Mouse (Mus musculus) embryo, embryonic 11 days (tissue): Measurements from ENCODE around the gene Ndufb5.
"Not testable (repeated sequence)": the region's sequence is repeated elsewhere in the genome, so short reads cannot be mapped to it uniquely, and the experiment has no call there.

Experiments
- DNase-seq: peaks from one replicate; pipeline ENCODE4 v3.0.0-alpha.2; 2015

Ndufb5 gene

GRCm38 (mm10) chr3:32727861-32728260 lies 8.9 kb upstream of the Ndufb5 start:
- DNase-seq: no peak

DNA sequence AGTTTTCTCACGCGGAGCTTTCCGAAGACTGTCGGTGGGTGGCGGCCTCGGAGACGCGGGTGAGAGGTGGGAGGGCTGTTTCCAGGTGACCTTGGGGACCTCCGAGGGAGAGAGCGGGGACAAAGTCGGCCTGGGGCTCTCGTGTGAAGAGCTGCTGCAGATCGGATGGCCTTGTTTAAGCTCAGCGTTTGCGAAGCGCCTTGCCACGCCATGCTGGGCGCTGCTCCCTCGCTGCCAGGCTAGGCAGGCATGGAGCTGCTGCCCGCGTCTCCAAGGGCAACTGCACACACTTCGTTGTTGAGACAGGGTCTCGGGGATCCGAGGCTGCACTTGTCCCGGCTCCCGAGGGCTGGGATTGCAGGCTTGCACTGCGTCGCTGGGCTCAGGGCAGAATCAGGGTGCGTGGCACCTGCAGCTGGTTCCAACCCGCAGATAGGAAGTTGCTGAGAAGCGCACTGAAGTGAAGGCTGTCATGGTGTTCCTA lies 424 bp downstream of the Ndufb5 start, which contains the start of gene Mrpl47:
Gene Mrpl47, minus strand, starts transcription at position 434 of the 484 bp plus-strand sequence.
- no peak for DNase-seq

DNA sequence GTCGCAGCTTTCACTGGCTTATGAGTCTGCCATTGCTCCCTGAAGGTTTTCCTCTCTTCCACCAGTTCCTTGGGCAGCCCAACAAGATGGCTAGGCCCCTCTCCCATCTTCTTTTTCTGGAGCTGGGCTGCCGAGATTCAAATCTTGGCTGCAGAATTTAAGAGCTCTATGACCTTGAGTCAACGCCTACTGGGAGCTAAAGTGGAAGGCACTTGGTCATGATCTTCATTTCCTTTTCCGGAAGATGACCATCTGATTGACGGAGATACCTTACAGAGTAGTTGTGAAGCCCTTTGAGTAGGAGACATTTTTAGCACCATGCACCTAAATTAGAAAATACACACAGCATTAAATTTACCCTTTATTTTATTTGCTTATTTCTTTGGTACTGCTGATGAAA lies 1.8 kb downstream of the Ndufb5 start:
- DNase-seq: no peak

DNA sequence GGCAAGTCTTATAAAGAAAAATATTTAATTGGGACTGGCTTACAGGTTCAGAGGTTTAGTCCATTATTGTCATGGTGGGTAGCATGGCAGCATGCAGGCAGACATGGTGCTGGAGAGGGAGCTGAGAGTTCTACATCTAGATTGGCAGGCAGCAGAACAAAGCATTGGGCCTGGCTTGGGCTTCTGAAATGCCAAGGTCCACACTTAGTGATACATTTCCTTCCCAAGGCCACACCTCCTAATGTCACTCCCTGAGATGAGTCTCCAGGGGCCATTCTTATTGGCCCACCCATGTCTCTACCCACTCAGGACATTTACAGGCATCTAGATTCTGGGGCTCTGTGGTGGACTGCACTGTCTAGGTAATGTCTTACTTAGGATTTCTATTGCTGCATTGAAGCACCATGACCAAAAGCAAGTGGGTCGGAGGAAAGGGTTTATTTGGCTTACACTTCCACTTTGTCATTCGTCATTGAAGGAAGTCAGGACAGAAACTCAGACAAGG lies 5.5 kb downstream of the Ndufb5 start:
- no peak for DNase-seq

DNA sequence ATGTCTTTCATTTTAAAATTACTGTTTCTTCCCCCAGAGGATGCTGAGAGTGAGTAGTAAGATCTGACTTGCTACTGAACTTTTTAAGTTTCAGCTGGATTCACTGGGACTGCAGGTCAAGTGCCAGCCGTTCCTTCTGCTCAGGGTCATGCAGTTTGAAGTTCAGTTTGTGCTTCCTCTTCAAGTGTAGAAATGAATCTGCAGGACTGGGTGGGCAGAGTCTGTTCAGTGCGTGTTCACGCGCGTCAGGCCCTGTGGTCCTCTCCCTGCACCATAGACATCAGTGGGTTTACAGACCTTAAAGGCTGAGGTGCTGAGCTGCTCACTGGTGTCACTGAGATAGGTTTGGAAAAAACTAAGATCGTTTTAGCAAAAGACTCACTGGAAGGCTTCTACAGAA lies 8.2 kb downstream of the Ndufb5 start:
- no peak for DNase-seq

DNA sequence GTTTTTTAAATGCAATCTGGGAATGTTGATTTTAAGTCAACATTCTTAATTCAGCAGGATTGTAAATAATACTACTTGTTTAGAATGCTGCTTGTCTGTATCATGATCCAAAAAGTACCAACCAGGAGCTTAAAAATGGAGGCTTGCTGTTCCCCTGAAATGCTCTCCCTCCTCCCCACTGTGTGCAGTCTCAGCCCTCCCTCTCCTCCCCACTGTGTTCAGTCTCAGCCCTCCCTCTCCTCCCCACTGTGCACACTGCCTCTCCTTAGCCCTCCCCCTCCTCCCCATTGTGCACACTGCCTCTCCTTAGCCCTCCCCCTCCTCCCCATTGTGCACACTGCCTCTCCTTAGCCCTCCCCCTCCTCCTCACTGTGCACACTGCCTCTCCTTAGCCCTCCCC lies 8.6 kb downstream of the Ndufb5 start:
- DNase-seq: not testable (repeated sequence)

- no peak for DNase-seq
Observed at GRCm38 (mm10) chr3:32748384-32748783, 11.6 kb downstream of the Ndufb5 start.

GRCm38 (mm10) chr3:32749820-32750579 lies 13.2 kb downstream of the Ndufb5 start:
- no peak for DNase-seq

GRCm38 (mm10) chr3:32754384-32754915 lies 17.7 kb downstream of the Ndufb5 start:
- no peak for DNase-seq

DNA sequence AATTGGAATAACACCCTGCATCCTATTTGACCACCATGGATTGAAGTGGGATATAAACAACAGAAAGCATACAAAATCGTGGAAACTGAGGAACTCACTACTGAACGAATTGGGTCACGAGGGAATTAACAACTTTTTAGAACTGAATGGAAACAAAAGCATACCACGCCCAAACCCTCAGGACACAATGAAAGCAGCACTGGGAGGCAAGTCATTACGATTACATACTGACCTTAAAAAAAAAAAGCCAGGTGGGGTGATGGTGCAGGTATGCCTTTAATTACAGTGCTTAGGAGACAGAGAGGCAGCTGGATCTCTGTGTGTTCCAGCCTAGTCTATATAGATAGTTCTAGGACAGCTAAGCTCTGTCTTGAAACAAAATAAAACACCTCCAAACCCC lies 22.4 kb downstream of the Ndufb5 start:
- no peak for DNase-seq

GRCm38 (mm10) chr3:32762962-32763361 lies 26.2 kb downstream of the Ndufb5 start:
- no peak for DNase-seq

GRCm38 (mm10) chr3:32763902-32764301 lies 27.1 kb downstream of the Ndufb5 start:
- no peak for DNase-seq

GRCm38 (mm10) chr3:32770781-32771180 lies 34.0 kb downstream of the Ndufb5 start:
- no peak for DNase-seq
